Mouse (Mus musculus): Measurements from ENCODE around the gene Sfrp2. TPM values are rescaled to one million over a fixed set of nuclear protein-coding genes. Genes with fewer than 3 reads are reported as not detected.

Sfrp2 gene
- polyA plus RNA-seq, 1 experiment = 1.2 TPM

DNA sequence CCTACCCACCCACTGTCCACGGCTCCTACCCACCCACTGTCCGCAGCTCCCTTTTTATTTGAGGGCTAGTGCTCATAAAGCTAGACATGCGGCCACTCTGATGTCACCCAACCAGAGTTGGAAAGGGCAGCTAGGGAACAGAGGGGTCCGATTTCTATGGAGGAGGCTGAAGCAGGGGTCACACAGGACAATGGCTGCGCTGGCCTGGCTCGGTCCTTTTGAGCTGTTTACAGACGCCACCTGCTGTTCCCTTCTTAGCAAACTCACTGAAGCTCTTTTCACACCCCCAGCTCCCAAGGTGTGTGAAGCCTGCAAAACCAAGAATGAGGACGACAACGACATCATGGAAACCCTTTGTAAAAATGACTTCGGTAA lies 2.9 kb downstream of the Sfrp2 start:
- Histone ChIP-seq H3K4me3 (ENCODE audit: insufficient read depth, low read length) (no peak overlapping the region), H3K27ac (ENCODE audit: insufficient read depth, low read depth, low read length) (no peak overlapping the region), H3K4me1 (ENCODE audit: control insufficient read depth, insufficient read depth, low read length) (no peaks in the 10 kb centered on the region)
- TF ChIP-seq CTCF (IDR thresholded peaks at IDR 0.05; ENCODE audit: low read depth, low read length) = no peak
- TF ChIP-seq POLR2A (IDR thresholded peaks at IDR 0.05; ENCODE audit: borderline replicate concordance, low read depth, low read length) = no peak

GRCm38 (mm10) chr3:83771160-83771869 lies 5.2 kb downstream of the Sfrp2 start:
- Histone ChIP-seq H3K4me1 (ENCODE audit: control insufficient read depth, insufficient read depth, low read length) (no peaks in the 10 kb centered on the region), H3K4me3 (ENCODE audit: insufficient read depth, low read length) (no peak overlapping the region), H3K27ac (ENCODE audit: insufficient read depth, low read depth, low read length) (no peak overlapping the region)
- TF ChIP-seq POLR2A (IDR thresholded peaks at IDR 0.05; ENCODE audit: borderline replicate concordance, low read depth, low read length) (no peak), CTCF (IDR thresholded peaks at IDR 0.05; ENCODE audit: low read depth, low read length) (no peak)

DNA sequence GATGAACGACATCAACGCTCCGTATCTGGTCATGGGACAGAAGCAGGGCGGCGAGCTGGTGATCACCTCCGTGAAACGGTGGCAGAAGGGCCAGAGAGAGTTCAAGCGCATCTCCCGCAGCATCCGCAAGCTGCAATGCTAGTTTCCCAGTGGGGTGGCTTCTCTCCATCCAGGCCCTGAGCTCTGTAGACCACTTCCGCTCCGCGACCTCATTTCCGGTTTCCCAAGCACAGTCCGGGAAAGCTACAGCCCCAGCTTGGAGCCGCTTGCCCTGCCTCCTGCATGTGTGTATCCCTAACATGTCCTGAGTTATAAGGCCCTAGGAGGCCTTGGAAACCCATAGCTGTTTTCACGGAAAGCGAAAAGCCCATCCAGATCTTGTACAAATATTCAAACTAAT lies 7.2 kb downstream of the Sfrp2 start:
- Histone ChIP-seq H3K27ac (ENCODE audit: insufficient read depth, low read depth, low read length) (no peak overlapping the region), H3K4me3 (ENCODE audit: insufficient read depth, low read length) (no peak overlapping the region), H3K4me1 (ENCODE audit: control insufficient read depth, insufficient read depth, low read length) (no peaks in the 10 kb centered on the region)
- TF ChIP-seq CTCF (IDR thresholded peaks at IDR 0.05; ENCODE audit: low read depth, low read length) = no peak
- TF ChIP-seq POLR2A (IDR thresholded peaks at IDR 0.05; ENCODE audit: borderline replicate concordance, low read depth, low read length) = no peak

- no peak for TF ChIP-seq CTCF (IDR thresholded peaks at IDR 0.05; ENCODE audit: low read depth, low read length)
- no peak for TF ChIP-seq POLR2A (IDR thresholded peaks at IDR 0.05; ENCODE audit: borderline replicate concordance, low read depth, low read length)
- Histone ChIP-seq H3K4me3 (ENCODE audit: insufficient read depth, low read length) (no peak overlapping the region), H3K27ac (ENCODE audit: insufficient read depth, low read depth, low read length) (no peak overlapping the region), H3K4me1 (ENCODE audit: control insufficient read depth, insufficient read depth, low read length) (no peaks in the 10 kb centered on the region)
Observed at GRCm38 (mm10) chr3:83775403-83775802, 9.3 kb downstream of the Sfrp2 start.

DNA sequence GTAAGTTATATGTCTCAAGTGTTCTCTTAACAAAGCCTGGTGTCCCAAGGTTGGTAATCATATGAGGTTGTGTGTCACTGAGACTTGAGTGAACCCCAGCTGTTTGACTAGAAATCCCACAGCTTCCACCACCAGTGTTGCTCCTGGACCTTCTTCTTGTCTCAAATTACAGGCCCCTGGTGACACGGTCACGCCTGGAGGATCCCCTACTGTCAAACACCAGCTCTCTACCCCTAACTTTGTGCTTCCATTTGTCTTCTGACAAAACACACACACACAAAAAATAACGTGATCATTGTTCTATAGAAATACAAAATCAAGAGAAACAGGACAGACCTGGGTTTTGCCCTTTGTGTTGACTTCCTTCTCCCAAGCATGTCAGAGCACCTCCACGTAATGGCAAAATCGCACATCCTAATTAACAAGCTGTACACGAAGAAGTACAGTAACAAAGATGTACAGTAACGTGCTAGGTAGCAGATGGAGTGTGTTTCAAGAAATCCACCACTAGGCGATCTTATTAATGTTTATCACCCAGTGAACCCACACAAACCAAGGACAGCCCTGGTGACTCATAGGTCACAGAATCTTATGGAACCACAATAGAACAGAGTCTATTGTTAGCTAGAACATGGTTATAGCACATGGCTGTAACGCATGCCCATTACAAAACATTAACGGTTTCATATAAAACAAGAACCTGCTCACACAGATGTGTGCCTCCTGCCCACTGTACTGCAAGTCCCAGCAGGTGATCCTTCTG lies 15.5 kb downstream of the Sfrp2 start:
- no peak overlapping the region for H3K4me3 ChIP-seq (ENCODE audit: insufficient read depth, low read length)
- no peak overlapping the region for H3K27ac ChIP-seq (ENCODE audit: insufficient read depth, low read depth, low read length)
- no peaks in the 10 kb centered on the region for H3K4me1 ChIP-seq (ENCODE audit: control insufficient read depth, insufficient read depth, low read length)
- TF ChIP-seq CTCF (IDR thresholded peaks at IDR 0.05; ENCODE audit: low read depth, low read length) = no peak
- TF ChIP-seq POLR2A (IDR thresholded peaks at IDR 0.05; ENCODE audit: borderline replicate concordance, low read depth, low read length) = no peak

DNA sequence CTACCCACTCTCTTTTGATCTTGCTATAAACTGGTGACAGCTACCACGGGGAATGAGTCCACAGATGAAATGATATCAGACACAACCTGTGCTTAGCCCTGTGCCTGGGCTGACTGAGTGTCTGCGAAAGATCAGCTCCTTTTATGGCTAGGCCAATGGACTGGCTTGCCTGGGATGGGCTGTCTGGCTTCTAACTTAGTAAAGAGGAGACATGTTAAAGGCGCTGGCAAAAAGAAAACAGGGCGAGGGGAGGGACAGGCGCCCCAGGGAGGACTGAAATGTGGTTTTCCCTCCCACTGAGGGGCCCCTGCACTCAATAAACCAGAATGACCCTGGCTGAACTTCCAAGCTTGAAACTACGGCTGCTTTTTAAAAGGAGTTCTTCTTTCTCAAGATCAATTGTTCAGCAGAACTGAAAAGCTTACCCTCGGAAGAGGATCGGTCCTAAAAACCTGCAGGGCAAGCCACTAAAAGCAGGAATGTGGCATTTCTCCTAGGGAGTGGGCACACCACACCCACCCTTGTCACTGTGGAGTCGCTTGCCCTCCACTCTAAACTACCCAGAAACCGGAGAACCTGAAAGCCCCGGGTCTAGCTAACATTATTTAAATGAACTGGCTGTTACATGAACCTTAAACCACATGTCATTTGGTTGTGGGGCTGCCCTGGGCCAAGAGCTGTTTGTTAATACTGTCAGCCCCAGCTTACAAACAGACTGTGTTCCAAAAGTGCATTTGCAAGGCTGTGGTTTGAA lies 17.8 kb downstream of the Sfrp2 start:
- Histone ChIP-seq H3K27ac (ENCODE audit: insufficient read depth, low read depth, low read length) (no peak overlapping the region), H3K4me3 (ENCODE audit: insufficient read depth, low read length) (no peak overlapping the region), H3K4me1 (ENCODE audit: control insufficient read depth, insufficient read depth, low read length) (no peaks in the 10 kb centered on the region)
- no peak for TF ChIP-seq POLR2A (IDR thresholded peaks at IDR 0.05; ENCODE audit: borderline replicate concordance, low read depth, low read length)
- TF ChIP-seq CTCF (IDR thresholded peaks at IDR 0.05; ENCODE audit: low read depth, low read length) = no peak

GRCm38 (mm10) chr3:83784726-83785125 lies 18.6 kb downstream of the Sfrp2 start:
- Histone ChIP-seq H3K4me1 (ENCODE audit: control insufficient read depth, insufficient read depth, low read length) (no peaks in the 10 kb centered on the region), H3K4me3 (ENCODE audit: insufficient read depth, low read length) (no peak overlapping the region), H3K27ac (ENCODE audit: insufficient read depth, low read depth, low read length) (no peak overlapping the region)
- TF ChIP-seq CTCF (IDR thresholded peaks at IDR 0.05; ENCODE audit: low read depth, low read length) (no peak), POLR2A (IDR thresholded peaks at IDR 0.05; ENCODE audit: borderline replicate concordance, low read depth, low read length) (no peak)

- Histone ChIP-seq H3K27ac (ENCODE audit: insufficient read depth, low read depth, low read length) (no peak overlapping the region), H3K4me1 (ENCODE audit: control insufficient read depth, insufficient read depth, low read length) (no peaks in the 10 kb centered on the region), H3K4me3 (ENCODE audit: insufficient read depth, low read length) (no peak overlapping the region)
- no peak for TF ChIP-seq POLR2A (IDR thresholded peaks at IDR 0.05; ENCODE audit: borderline replicate concordance, low read depth, low read length)
- no peak for TF ChIP-seq CTCF (IDR thresholded peaks at IDR 0.05; ENCODE audit: low read depth, low read length)
Observed at GRCm38 (mm10) chr3:83787086-83787485, 21.0 kb downstream of the Sfrp2 start.

DNA sequence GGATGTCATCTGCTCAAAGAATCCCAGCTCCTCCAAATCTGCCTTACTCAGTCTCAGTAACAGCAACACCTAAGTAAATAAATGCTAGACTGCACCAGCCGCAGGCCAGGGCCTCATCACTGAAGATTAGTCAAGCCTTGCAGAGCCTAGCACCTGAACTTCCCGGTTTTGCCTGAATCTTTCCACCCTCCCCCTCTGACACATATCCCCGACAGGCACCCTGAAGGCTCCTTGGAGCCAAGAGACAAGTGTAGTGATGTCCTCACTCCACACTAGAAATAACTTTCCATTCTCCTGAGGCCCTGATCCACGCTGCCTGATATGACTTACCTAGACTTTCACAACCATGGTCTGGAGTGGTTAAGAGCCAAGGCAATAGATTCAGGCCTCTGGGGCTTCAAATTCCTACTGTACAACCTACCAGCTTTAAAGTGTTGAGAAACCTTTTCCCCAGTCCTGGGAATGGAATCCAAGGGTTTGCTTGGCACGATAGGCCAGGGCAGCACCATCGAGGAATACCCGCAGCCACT lies 21.7 kb downstream of the Sfrp2 start:
- Histone ChIP-seq H3K4me3 (ENCODE audit: insufficient read depth, low read length) (no peak overlapping the region), H3K4me1 (ENCODE audit: control insufficient read depth, insufficient read depth, low read length) (no peaks in the 10 kb centered on the region), H3K27ac (ENCODE audit: insufficient read depth, low read depth, low read length) (no peak overlapping the region)
- TF ChIP-seq POLR2A (IDR thresholded peaks at IDR 0.05; ENCODE audit: borderline replicate concordance, low read depth, low read length) (no peak), CTCF (IDR thresholded peaks at IDR 0.05; ENCODE audit: low read depth, low read length) (no peak)

Data from bone marrow macrophage, adult 2 months (primary cell).